Mouse (Mus musculus) cerebellum, adult 2 months (tissue): ENCODE measurements at regions not wholly inside any gene's neighbourhood (a gene's known extent, or its start where the extent isn't known, plus 50 kb on each side); places are given as distances from the start of the nearest gene placed in this dataset.

Experiments
- DNase-seq, 2 experiments: peaks; one replicate each; pipeline ENCODE4 v3.0.0; 2021
- H3K27ac ChIP-seq: fragments of 200-500 bp; 2 replicates; pipeline ENCODE4 v1.5.1; 2012; ENCODE audit warnings: low read length, control low read depth, inconsistent platforms; ENCODE audit not compliant: insufficient read depth
- H3K27me3 ChIP-seq: fragments of 200-500 bp; 2 replicates; pipeline ENCODE4 v1.6.1; 2012; ENCODE audit warnings: inconsistent platforms, mild to moderate bottlenecking, low read length, moderate library complexity; ENCODE audit not compliant: control insufficient read depth, insufficient read depth
- H3K4me1 ChIP-seq: fragments of 200-500 bp; 2 replicates; pipeline ENCODE4 v1.6.1; 2011; ENCODE audit warnings: low read length; ENCODE audit not compliant: control insufficient read depth, insufficient read depth
- H3K4me3 ChIP-seq: fragments of 200-500 bp; replicated peaks from 2 replicates; pipeline ENCODE3; 2011; ENCODE audit warnings: mild to moderate bottlenecking, low read depth, low read length, control low read depth; ENCODE audit not compliant: insufficient read depth
- CTCF ChIP-seq: fragments of 200-500 bp; IDR thresholded peaks from 2 replicates; pipeline ENCODE4 v1.5.1; 2011; ENCODE audit warnings: low read depth, mild to moderate bottlenecking, control low read depth, low read length, moderate library complexity, borderline replicate concordance; ENCODE audit not compliant: insufficient read depth
- POLR2A ChIP-seq: fragments of 200-500 bp; IDR thresholded peaks from 2 replicates; pipeline ENCODE4 v1.6.1; 2011; ENCODE audit warnings: low read length, control low read depth, borderline replicate concordance; ENCODE audit not compliant: insufficient read depth
- WGBS: fragments of 180-500 bp; shearing (Covaris S2); methylation state at CpG from one replicate; pipeline ENCODE4 v1.1.7; 2018; 5-methylcytosine and 5-hydroxymethylcytosine counted together

DNA sequence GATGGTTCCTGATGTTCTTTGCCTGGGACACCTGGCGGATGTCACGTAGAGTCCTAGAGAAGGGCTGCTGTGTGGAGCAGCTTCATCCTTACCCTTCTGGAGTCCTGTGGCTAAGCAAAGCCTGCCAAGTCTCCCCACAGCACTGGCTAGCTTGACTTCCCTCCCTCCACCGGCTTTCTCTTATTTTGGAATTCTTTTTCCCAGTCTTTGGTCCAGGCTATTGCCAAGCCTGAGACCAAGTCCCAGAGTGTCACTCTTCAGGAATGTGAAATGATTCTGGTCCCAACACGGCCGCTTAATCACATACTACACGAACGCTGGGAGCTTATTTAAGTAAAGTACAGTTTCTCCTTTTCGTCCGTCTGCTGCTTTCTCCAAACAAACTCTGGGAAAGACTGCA is 146.4 kb downstream of the Fndc1 start:
- DNase-seq, result no peak
- H3K4me3 ChIP-seq, result no peak overlapping the region
- H3K4me1 ChIP-seq, result no peaks in the 10 kb centered on the region
- no peaks in the 10 kb centered on the region for H3K27me3 ChIP-seq
- TF ChIP-seq POLR2A (no peak), CTCF (no peak)
- no peak overlapping the region for H3K27ac ChIP-seq
- WGBS, result 79% methylated on average over 9 of the region's 9 CpGs

DNA sequence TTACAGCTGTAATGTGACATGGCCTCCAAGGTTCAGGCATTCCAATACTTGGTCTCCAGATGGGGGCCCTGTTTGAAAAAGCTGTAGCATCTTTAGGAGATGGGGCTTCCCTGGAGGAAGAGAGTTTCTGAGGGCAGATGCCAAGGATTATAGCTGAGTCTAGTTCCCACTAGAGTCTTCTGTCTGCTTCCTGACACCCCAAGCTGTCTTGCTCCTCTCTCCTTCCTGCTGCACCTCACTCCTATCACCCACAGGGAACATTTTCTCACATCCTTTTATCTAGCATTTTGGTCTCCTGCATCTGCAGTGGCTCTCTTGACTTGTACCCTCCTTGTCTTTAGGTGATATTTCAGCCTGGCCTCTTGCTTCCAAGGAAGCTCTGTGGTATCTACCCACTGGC is 147.3 kb downstream of the Fndc1 start:
- H3K4me3 ChIP-seq, result no peak overlapping the region
- H3K27me3 ChIP-seq, result no peaks in the 10 kb centered on the region
- H3K4me1 ChIP-seq, result no peaks in the 10 kb centered on the region
- no peak for DNase-seq
- TF ChIP-seq CTCF (no peak), POLR2A (no peak)
- no peak overlapping the region for H3K27ac ChIP-seq

DNA sequence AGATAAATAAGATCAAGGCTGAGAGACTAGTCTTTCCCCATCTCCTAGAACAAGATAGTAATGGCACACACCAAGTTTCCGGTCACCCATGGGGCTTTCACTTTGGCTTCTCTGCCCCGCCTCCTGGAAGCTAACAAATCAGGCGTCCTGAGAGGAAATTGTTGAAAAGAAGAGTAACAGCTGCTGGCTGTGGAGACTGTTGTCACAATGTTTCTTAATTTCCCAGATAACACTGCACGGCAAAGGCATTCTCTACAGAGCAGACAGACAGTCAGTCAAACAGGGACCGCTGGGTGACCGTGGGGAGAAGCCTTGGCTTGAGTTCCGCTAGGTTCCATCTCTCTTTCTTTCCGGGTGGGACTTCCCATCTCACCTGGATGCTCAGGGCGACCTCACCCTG is 148.2 kb downstream of the Fndc1 start:
- TF ChIP-seq POLR2A (no peak), CTCF (no peak)
- Histone ChIP-seq H3K4me3 (no peak overlapping the region), H3K4me1 (no peaks in the 10 kb centered on the region), H3K27ac (no peak overlapping the region), H3K27me3 (no peaks in the 10 kb centered on the region)
- DNase-seq, result no peak
- 74% methylated on average over 9 of the region's 9 CpGs for WGBS

DNA sequence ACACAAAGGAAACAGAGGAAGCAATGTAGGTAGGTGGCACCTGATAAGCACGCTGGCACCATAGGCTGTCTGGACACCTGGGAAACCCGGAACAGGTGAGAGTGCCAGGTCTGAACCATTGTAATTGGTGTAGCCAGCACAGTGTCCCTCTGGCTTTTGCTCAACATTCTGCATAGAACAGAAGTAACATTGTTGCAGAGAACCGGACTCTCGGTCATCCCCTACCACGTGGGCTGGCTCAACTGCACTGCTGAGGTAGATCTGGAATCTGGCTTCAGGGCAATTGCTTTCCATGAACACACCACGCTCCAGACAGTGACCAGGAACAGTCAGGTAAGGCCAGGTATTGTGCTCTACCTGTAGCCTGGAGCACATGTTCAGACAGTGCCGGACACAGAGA is 149.3 kb downstream of the Fndc1 start:
- H3K4me3 ChIP-seq, result no peak overlapping the region
- TF ChIP-seq POLR2A (no peak), CTCF (no peak)
- WGBS, result 87% methylated on average over 7 of the region's 7 CpGs

DNA sequence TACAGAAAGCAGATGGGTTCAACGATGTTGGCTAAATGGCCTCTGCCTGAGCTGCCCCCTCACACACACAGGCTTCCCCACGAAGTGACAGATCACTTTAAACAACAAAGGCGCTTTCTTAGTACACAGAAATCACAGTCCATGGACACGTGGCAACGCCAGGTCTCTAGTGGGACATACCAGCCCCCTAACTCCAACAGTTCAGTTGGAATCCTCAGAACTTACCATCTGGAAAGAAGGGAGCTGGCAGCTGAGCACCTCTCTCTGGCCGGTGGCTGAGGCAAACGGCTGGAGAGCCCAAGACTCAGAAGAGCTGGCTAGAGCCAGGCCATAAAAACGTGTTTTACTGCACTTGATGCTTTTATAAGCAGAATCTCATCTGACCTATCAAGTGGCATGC is 149.8 kb downstream of the Fndc1 start:
- TF ChIP-seq POLR2A (no peak), CTCF (no peak)
- DNase-seq, result no peak
- Histone ChIP-seq H3K27me3 (no peaks in the 10 kb centered on the region; the same call in 1 of the 2 replicates), H3K4me3 (no peak overlapping the region), H3K27ac (no peak overlapping the region), H3K4me1 (no peaks in the 10 kb centered on the region)
- WGBS, result 28% methylated on average over 8 of the region's 8 CpGs

More for the DNA sequence above, 149.3 kb downstream of the Fndc1 start:
- no peak for DNase-seq
- H3K27me3 ChIP-seq, result no peaks in the 10 kb centered on the region
- no peaks in the 10 kb centered on the region for H3K4me1 ChIP-seq
- no peak overlapping the region for H3K27ac ChIP-seq

DNA sequence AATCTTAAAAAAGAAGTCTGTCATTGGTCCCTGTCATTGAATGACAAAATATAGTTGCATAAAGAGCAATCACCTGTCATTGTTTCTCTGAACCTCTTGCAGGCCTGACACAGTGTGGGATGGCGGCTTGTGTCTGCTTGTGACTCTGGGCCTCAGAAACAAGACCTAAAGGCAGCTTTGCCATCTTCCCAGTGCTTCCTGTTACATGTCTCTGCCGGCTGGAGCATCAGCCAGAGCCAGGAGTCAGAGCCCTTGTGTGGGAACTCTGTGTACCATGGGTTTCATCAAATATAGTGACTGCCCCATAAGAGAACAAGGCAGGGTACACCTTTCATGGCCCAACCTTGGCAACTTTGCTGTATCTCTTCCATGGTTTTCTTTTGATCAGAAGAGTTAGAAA is 150.3 kb downstream of the Fndc1 start:
- DNase-seq, result no peak
- Histone ChIP-seq H3K27me3 (no peaks in the 10 kb centered on the region; the same call in 1 of the 2 replicates), H3K27ac (no peak overlapping the region), H3K4me1 (no peaks in the 10 kb centered on the region), H3K4me3 (no peak overlapping the region)
- TF ChIP-seq CTCF, result no peak
- no peak for TF ChIP-seq POLR2A
- 91% methylated on average over 2 of the region's 2 CpGs for WGBS

DNA sequence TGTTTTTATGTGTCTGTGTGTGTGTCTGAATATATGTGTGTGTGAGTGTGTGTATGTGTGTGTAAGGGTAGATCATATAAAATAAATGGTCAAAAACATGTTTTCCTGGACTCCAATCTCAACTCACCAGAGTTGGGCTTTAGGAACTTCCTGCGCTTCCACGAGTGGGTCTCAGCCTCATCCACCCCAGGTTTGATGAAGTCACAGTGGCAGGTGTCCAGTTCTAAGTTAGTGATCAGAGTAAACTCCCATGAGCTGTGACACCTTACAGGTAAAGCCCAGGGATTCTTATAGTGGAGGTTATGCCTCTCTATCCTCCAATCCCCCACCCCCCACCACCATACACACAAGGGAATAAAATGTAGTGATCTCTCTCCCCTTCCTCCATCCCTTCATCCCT is 152.6 kb downstream of the Fndc1 start:
- H3K27me3 ChIP-seq, result no peaks in the 10 kb centered on the region; the same call in 1 of the 2 replicates
- no peak overlapping the region for H3K27ac ChIP-seq
- no peak overlapping the region for H3K4me3 ChIP-seq
- WGBS, result 90% methylated on average over 2 of the region's 2 CpGs
- DNase-seq, result no peak
- TF ChIP-seq POLR2A (no peak), CTCF (no peak)
- no peaks in the 10 kb centered on the region for H3K4me1 ChIP-seq

DNA sequence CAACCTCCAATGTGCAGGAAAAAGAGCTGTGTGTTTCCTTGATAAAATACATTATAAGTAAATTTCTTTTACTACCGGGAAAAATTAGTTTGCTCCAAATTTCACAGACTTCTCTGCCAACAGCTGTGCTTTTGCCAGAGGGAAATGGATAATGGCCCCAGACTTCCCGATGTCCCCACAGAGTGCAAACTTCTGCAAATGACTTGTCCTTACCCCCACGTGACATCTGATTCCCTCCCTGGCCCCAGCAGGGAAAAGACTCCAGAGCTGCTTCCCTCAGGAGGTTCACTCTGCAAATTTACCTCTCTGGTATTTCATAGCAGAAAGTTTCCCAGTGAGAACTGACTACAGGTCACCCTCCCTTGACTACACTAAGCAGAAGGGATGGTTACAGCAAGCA is 159.3 kb downstream of the Fndc1 start:
- H3K27me3 ChIP-seq, result no peaks in the 10 kb centered on the region; the same call in 1 of the 2 replicates
- no peaks in the 10 kb centered on the region for H3K4me1 ChIP-seq
- 15% methylated on average over 3 of the region's 3 CpGs for WGBS
- no peak overlapping the region for H3K4me3 ChIP-seq
- no peak overlapping the region for H3K27ac ChIP-seq
- no peak for TF ChIP-seq CTCF
- DNase-seq, result no peak
